Mouse (Mus musculus): Measurements from ENCODE around the gene Zfhx2.

The Zfhx2 gene

DNA sequence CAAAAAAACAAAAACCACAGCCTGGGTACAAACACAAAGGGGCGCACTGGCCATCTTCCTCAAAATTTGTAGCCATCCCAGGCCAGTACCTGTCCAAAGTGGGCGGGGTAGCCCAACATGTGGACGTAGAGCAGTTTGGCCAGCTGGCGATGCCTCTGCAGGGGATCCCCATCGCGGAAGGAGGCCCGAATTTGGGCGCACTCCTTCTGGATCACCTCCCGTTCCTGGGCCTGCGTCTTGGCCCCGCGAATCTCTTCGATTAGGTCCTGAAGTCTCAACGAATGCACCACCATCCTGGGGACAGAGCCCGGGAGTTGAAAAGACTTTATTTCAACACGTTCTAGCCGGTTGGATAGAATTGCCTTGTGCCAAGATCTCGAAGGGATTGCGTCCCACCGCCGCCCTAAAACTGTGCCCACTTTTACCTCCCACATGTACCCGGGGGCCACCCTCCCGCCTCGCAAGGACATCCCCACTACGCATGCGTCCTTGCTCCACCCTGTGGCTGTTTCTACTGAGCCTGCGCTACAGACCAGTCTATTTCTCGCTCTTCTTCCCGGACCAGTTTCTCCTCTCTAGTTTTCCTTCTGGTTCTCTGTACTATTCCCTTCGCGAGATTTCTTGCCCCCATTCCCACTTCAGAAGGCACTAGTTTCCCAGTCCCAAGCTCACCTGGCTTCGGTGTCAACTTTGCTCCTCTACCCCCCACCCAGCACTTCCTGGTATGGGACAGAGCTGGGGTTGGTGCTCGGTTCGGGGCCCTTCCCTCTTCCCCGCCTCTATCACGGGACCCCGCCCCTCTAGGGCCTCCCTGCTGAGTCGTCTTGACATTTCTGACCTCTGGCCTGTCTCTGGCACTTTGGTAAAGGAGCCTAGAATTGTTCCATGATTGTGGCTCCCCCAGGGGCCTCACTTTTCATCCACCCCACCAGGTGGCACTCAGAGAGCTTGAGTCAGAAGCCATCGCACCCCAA, 14.0 kb upstream of the Zfhx2 start, which contains the start of gene Ap1g2:
Ap1g2 (minus strand) TSS at position 758 of the 974 bp plus-strand sequence.
- DNase-seq (ENCODE audit: low spot score in 2 of 2), result peak; percentile 70 to 78

GRCm38 (mm10) chr14:55105386-55105785, 13.3 kb upstream of the Zfhx2 start:
- no peak for DNase-seq (ENCODE audit: low spot score in 2 of 2)

GRCm38 (mm10) chr14:55104365-55104764, 12.2 kb upstream of the Zfhx2 start:
- DNase-seq (ENCODE audit: low spot score in 2 of 2), result no peak

- DNase-seq (ENCODE audit: low spot score in 2 of 2), result no peak
Observed at GRCm38 (mm10) chr14:55102253-55102785, 10.2 kb upstream of the Zfhx2 start.

DNA sequence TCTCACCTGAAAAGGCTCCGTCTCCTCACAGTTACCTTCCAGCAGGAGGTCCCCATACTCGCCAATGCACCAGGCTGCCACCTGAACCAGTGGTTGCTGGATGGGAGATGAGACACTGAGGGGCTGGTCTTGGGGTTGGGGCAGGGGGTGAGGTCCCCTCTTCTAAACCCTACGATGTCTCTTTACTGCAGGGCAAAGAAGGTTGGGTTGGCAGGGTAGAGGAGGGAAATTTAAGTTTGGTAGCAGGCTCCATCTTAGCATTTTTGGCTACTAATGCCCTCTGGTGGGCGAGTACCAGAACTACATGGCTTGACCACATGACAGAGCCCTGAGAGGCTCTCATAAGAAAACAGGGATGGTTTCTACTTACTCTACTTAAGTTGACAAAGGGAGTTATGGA, 9.5 kb upstream of the Zfhx2 start:
- DNase-seq (ENCODE audit: low spot score in 2 of 2), result peak in 1 of 2 experiments; percentile 57

- no peak for DNase-seq (ENCODE audit: low spot score in 2 of 2)
Observed at GRCm38 (mm10) chr14:55098067-55098466, 5.9 kb upstream of the Zfhx2 start.

DNA sequence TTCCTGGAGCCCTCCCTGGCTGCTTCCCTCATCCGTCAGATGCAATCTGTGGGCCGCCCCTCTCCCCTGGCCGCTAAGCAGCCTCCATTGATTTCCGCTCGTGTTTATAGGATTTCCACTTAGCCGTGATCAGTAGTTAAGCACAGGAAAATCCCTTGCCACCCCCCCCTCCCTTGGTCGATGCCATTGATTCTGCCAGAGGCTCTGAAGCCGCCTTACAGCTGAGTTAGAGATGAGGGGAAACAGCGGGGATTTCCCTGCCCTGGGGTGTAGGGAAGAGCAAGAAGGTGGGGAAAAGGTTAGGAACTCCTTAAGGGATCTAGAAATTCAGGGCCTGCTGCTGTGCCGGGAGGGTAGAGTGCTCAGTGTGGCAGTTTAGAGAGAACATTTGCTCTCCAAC, 5.5 kb upstream of the Zfhx2 start:
- DNase-seq (ENCODE audit: low spot score in 2 of 2), result no peak

- DNase-seq (ENCODE audit: low spot score in 2 of 2), result no peak
Observed at GRCm38 (mm10) chr14:55096573-55097087, 4.5 kb upstream of the Zfhx2 start.

GRCm38 (mm10) chr14:55095671-55096070, 3.5 kb upstream of the Zfhx2 start:
- DNase-seq (ENCODE audit: low spot score in 2 of 2), result no peak

DNA sequence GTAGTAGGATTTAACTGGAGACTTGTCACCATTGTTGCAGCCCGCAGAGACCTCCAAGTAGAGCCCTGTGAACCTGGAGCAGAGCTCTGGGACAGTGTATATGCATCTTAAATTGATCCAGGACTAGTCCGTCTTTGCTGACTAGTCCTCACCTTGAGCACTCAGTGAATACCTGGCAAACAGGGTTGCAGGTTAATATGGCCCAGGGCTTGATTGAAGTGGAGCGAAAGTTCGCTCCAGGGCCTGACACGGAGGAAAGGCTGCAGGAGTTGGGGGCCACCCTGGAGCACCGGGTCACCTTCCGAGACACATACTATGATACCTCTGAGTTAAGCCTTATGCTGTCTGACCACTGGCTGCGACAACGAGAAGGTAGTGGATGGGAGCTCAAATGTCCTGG, 3.1 kb upstream of the Zfhx2 start:
- no peak for DNase-seq (ENCODE audit: low spot score in 2 of 2)

- peak; percentile 54 to 72 for DNase-seq (ENCODE audit: low spot score in 2 of 2)
Observed at GRCm38 (mm10) chr14:55094704-55095231, 2.6 kb upstream of the Zfhx2 start, which contains the start of gene Thtpa. Thtpa (plus strand) TSS chr14:55094784.

DNA sequence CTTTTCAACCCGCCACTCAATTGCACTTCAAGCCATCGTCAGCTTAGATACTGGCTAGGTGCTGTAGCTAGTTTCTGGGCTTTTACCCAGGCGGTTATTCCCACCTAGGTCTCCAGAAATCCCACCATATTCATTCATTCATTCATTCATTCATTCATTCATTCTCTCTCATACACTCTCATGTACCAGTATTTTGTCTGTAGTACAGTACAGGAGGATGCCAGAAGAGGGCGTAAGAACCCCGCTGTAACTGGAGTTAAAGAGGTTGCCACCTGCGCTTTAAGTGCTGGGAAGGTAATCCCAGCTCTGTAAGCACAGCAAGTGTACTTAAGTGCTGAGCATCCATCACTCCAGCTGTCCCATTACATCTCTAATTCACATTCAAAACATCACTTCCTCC, 1.8 kb upstream of the Zfhx2 start:
- no peak for DNase-seq (ENCODE audit: low spot score in 2 of 2)

DNA sequence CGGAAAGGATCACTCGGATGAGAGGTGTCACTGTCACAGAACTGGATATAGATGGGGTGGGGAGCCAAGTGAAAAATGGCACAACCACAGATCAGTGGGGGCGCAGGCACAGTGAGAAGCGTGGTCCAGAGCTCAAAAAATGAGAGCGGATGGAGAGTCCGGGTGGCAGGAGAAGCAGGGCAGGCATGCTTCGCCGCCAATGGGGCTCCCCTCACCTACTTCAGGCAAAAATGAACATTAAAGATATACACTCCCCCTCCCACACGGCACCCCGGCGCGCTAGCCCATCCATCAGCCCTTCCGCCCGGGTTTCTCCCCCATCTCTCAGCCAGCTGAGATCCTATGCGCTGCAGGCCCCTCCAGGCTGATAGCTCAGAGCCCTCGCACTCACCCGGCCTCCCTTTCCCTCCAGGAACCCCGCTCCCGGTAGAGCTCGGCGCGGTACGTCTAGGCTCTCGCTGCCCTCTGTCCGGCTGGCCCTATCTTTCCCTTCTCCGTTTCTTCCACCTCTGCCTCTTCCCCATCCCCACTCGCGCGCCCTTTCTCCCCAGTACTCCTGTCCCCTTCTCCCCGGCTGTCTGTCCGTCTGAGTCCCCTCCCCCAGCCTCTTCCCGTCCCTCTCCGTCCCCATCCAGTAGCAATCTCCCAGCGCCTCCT, 787 bp downstream of the Zfhx2 start:
- DNase-seq (ENCODE audit: low spot score in 2 of 2), result no peak

DNA sequence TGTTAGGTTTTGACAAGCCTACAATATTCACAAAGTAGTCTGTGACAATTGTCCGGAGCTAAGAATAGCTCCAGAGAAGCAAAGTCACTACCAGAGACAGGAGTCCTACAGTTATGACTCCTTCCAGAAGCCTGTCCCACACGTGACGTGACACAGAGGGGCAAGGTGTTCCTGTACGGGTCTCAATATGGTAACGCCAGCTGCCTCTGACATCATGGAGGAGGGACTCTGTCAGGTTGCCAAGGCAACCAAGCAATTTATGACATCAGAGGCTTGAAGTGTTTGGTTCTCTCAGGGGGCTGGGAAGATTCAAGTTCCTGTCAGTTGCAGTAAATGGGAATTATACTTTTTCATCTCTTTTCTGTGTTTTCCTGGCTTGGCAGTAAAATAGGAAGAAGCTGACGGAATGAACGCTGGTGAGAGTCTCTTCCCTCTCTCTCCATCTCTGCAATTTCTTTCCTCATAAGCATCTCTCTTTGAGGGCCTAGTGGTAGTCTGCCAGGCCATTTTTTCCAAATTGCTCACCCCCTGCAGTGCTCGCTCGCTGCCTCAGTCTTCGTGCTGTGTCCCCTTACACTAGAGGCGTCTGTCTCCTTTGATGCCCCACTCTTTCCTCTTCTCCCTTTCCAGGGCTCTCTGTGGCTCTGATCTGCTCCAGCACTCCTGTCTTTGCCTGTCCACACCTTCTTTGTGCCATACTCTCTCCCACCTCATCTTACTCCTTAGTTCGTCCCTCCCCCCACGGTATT, 2.8 kb downstream of the Zfhx2 start:
- no peak for DNase-seq (ENCODE audit: low spot score in 2 of 2)

- DNase-seq (ENCODE audit: low spot score in 2 of 2), result no peak
Observed at GRCm38 (mm10) chr14:55086009-55086514, 6.1 kb downstream of the Zfhx2 start.

- DNase-seq (ENCODE audit: low spot score in 2 of 2), result no peak
Observed at GRCm38 (mm10) chr14:55085324-55086008, 6.7 kb downstream of the Zfhx2 start.

GRCm38 (mm10) chr14:55083481-55083880, 8.6 kb downstream of the Zfhx2 start:
- no peak for DNase-seq (ENCODE audit: low spot score in 2 of 2)

DNA sequence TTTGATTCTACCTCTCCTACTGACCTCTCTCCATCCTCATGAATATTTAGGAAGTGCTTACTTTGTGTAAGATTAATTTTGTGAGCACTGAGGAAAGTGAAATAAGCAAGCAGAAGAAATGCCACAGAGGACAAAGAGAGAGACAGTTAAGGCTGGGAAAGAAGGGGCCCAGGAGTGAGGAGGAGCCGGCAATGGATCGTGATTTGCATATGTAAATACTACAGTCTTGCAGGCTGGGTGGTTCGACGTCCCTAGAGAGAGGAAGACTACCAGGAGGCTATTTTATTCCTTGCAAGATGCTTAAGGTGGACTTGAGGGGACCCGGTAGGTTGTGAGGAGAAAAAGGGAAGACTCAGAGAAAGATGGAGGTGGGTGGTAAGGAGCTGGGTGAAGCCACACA, 11.0 kb downstream of the Zfhx2 start:
- DNase-seq (ENCODE audit: low spot score in 2 of 2), result no peak

- DNase-seq (ENCODE audit: low spot score in 2 of 2), result peak in 1 of 2 experiments; percentile 57
Observed at GRCm38 (mm10) chr14:55079214-55079970, 12.7 kb downstream of the Zfhx2 start.
